Mouse (Mus musculus): ENCODE data around the gene Ccdc8. TPM values are rescaled to one million over a fixed set of nuclear protein-coding genes. Genes with fewer than 3 reads are reported as not detected.

Gene Ccdc8
- total and polyA plus RNA-seq, 3 experiments = 0.11 TPM; not detected in 2

DNA sequence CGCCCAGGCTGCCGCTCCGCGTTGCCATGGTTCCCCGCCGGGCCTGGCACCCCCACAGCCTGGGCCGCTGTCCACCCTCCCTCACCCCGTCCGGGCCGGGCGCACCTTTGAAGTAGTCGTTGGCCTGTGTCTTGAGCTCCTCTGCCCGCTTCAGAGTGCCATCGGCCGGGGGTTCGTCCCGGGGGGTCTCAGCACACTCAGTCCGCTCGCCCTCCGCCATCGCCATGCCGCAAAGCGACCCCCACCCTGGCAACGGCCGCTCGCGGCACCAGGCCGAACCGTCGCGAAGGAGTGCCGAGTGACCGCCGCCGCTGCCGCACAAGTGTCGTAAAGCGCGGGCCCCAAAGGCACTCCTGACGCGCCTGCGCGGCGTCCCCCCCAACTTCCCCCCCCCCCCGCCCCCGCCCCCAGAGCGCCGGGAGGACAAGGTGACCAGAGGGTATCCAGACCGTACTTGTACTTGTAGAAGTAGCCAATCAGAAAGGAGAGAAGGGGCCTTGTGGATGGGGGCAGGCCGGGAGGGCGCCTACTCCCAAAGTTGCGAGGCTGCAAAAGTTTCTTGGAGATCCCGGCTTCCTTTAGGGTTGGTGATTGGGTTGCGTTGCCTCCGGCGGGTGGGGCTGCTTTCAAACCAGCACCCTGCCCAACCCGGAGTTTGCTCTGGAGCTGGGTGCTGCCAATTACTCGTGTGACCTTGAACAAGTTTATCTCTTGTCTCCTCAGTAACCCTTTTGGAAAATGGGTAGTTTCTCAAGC, 35.3 kb downstream of the Ccdc8 start, which contains the start of gene Ppp5c:
Gene Ppp5c, minus strand, starts transcription at position 337 of the 756 bp plus-strand sequence.
- H3K27ac ChIP-seq (ENCODE audit: control insufficient read depth, low read depth, low read length) = peak within 1 kb of the TSS; percentile 85
- peaks cover 0 to 16% of the 10 kb centered on the region in 2 experiments; a peak in 3 of 4 replicates for H3K36me3 ChIP-seq (ENCODE audit: control insufficient read depth in 1 of 2, insufficient read depth in 2 of 2, low read length in 2 of 2)
- peaks cover 46% of the 10 kb centered on the region for H3K79me2 ChIP-seq (ENCODE audit: control insufficient read depth, insufficient read depth, low read length, poor library complexity)
- DNase-seq (ENCODE audit: low read depth, low spot score) = peak; percentile 94
- peak within 1 kb of the TSS; percentile 89 for H3K9ac ChIP-seq (ENCODE audit: control insufficient read depth, low read depth, low read length, poor library complexity, severe bottlenecking)
- peak within 1 kb of the TSS; percentile 80 to 88 for H3K4me3 ChIP-seq (ENCODE audit: control insufficient read depth in 1 of 2, insufficient read depth in 1 of 2, low read depth in 2 of 2, low read length in 2 of 2)
- H3K9me3 ChIP-seq (replicated peaks; ENCODE audit: insufficient read depth, low read length) = no peaks in the 10 kb centered on the region
- H3K4me1 ChIP-seq (ENCODE audit: control insufficient read depth in 1 of 2, insufficient read depth in 2 of 2, low read length in 2 of 2) = peaks cover 4 to 15% of the 10 kb centered on the region in 2 experiments; a peak in 3 of 4 replicates
- H3K27me3 ChIP-seq (ENCODE audit: control insufficient read depth in 1 of 2, insufficient read depth in 2 of 2, low read length in 2 of 2) = no peaks in the 10 kb centered on the region
- TF ChIP-seq MAFK (IDR thresholded peaks at IDR 0.05; ENCODE audit: borderline replicate concordance, low read depth, low read length) = no peak
- TF ChIP-seq SMC3 (IDR thresholded peaks at IDR 0.05; ENCODE audit: low read depth, low read length) = no peak
- TF ChIP-seq POLR2AphosphoS2 (IDR thresholded peaks at IDR 0.05; ENCODE audit: low read length) = peak; percentile 93
- peak; percentile 57 to 70; a peak in 3 of 4 replicates for TF ChIP-seq POLR2A (IDR thresholded peaks at IDR 0.05; ENCODE audit: control insufficient read depth in 1 of 2, insufficient read depth in 1 of 2, low read depth in 1 of 2, low read length in 2 of 2, poor library complexity in 1 of 2)
- TF ChIP-seq E2F4 (IDR thresholded peaks at IDR 0.05; ENCODE audit: borderline replicate concordance, low read depth, low read length) = no peak
- TF ChIP-seq TAL1 (IDR thresholded peaks at IDR 0.05; ENCODE audit: low read length) = no peak
- TF ChIP-seq HCFC1 (IDR thresholded peaks at IDR 0.05; ENCODE audit: low read depth, low read length) = peak; percentile 82
- no peak for TF ChIP-seq USF1 (IDR thresholded peaks at IDR 0.05; ENCODE audit: low read depth, low read length)
- no peak for TF ChIP-seq MYC (IDR thresholded peaks at IDR 0.05; ENCODE audit: low read depth, low read length)
- TF ChIP-seq NRF1 (IDR thresholded peaks at IDR 0.05; ENCODE audit: insufficient read depth, low read depth, low read length, poor library complexity, severe bottlenecking) = peak; percentile 74
- peak; percentile 89 for TF ChIP-seq MAZ (IDR thresholded peaks at IDR 0.05; ENCODE audit: low read depth, low read length)
- peak; percentile 20; the same call in 1 of the 2 replicates for TF ChIP-seq ETS1 (IDR thresholded peaks at IDR 0.05; ENCODE audit: low read depth, low read length)
- no peak for TF ChIP-seq ZNF384 (IDR thresholded peaks at IDR 0.05; ENCODE audit: low read depth, low read length)
- no peak for TF ChIP-seq ZC3H11A (IDR thresholded peaks at IDR 0.05; ENCODE audit: low read depth, low read length)
- TF ChIP-seq USF2 (IDR thresholded peaks at IDR 0.05; ENCODE audit: borderline replicate concordance in 1 of 2, insufficient read depth in 1 of 2, low read depth in 1 of 2, low read length in 2 of 2) = no peak
- peak; percentile 50 for TF ChIP-seq TCF12 (IDR thresholded peaks at IDR 0.05; ENCODE audit: low read depth, low read length)
- TF ChIP-seq JUND (IDR thresholded peaks at IDR 0.05; ENCODE audit: low read depth, low read length) = no peak
- TF ChIP-seq CTCF (IDR thresholded peaks at IDR 0.05 in 2 of 3, conservative IDR thresholded peaks at IDR 0.05 in 1 of 3; ENCODE audit: control insufficient read depth in 1 of 3, insufficient read depth in 1 of 3, low read depth in 2 of 3, low read length in 3 of 3, poor library complexity in 1 of 3, severe bottlenecking in 1 of 3) = no peak
- TF ChIP-seq GABPA (IDR thresholded peaks at IDR 0.05; ENCODE audit: low read depth, low read length) = no peak
- TF ChIP-seq UBTF (IDR thresholded peaks at IDR 0.05; ENCODE audit: borderline replicate concordance, insufficient read depth, low read depth, low read length) = no peak
- no peak for TF ChIP-seq MEF2A (IDR thresholded peaks at IDR 0.05; ENCODE audit: extremely low read depth, insufficient replicate concordance, low read depth, low read length, poor library complexity, severe bottlenecking)
- no peak for TF ChIP-seq RAD21 (IDR thresholded peaks at IDR 0.05; ENCODE audit: low read depth, low read length)
- TF ChIP-seq CHD1 (IDR thresholded peaks at IDR 0.05; ENCODE audit: low read depth, low read length) = no peak
- 0 out of 2 replicates have a peak, but pooled peaks have one; percentile 8 for TF ChIP-seq POLR2AphosphoS5 (IDR thresholded peaks at IDR 0.05; ENCODE audit: borderline replicate concordance, low read depth, low read length)
- TF ChIP-seq ZKSCAN1 (IDR thresholded peaks at IDR 0.05; ENCODE audit: low read depth, low read length) = no peak
- TF ChIP-seq TBP (IDR thresholded peaks at IDR 0.05; ENCODE audit: low read depth, low read length) = no peak
- peak; percentile 53; the same call in 1 of the 2 replicates for TF ChIP-seq MYB (IDR thresholded peaks at IDR 0.05; ENCODE audit: low read depth, low read length)
- no peak for TF ChIP-seq ELF1 (IDR thresholded peaks at IDR 0.05; ENCODE audit: low read depth, low read length)
- TF ChIP-seq MAX (IDR thresholded peaks at IDR 0.05; ENCODE audit: low read length) = no peak
- TF ChIP-seq ZMIZ1 (IDR thresholded peaks at IDR 0.05; ENCODE audit: low read depth, low read length) = peak; percentile 51; the same call in 1 of the 2 replicates
- peak; percentile 69 for TF ChIP-seq SIN3A (IDR thresholded peaks at IDR 0.05; ENCODE audit: low read length)
- peak; percentile 64; the same call in 1 of the 2 replicates for TF ChIP-seq KAT2A (conservative IDR thresholded peaks at IDR 0.05; ENCODE audit: low read depth, low read length)
- 0 out of 2 replicates have a peak, but pooled peaks have one; percentile 4 for TF ChIP-seq RCOR1 (IDR thresholded peaks at IDR 0.05; ENCODE audit: low read depth, low read length)
- TF ChIP-seq EP300 (IDR thresholded peaks at IDR 0.05; ENCODE audit: low read depth in 1 of 2, low read length in 2 of 2) = no peak
- no peak for TF ChIP-seq GATA1 (IDR thresholded peaks at IDR 0.05; ENCODE audit: low read depth, low read length)
